Mouse (Mus musculus) heart, postnatal 0 days (tissue): ENCODE measurements around the gene Cyth1.

Experiments
- CTCF ChIP-seq: IDR thresholded peaks from 2 replicates; pipeline ENCODE4 v1.5.1; 2016; ENCODE audit warnings: antibody characterized with exemption, control low read depth, low read depth
- EP300 ChIP-seq: IDR thresholded peaks from 2 replicates; pipeline ENCODE4 v1.6.1; 2016; ENCODE audit warnings: antibody characterized with exemption, low read depth

- TF ChIP-seq CTCF = no peak
- no peak for TF ChIP-seq EP300
Observed at GRCm38 (mm10) chr11:118172768-118173167, 75.6 kb downstream of the Cyth1 start.
